Mouse (Mus musculus) CH12F3 (cell line): ENCODE results near the gene Snd1.
"Not testable (repeated sequence)": the region's sequence is repeated elsewhere in the genome, so short reads cannot be mapped to it uniquely, and the experiment has no call there.

Source experiments
- in situ Hi-C: fragments of 300-500 bp; cut with MboI; formaldehyde crosslinking; loops from 2 replicates; pipeline ENCODE4 v1.14.3; 2020; ENCODE audit warnings: low sequenced_read_pairs

Gene Snd1

GRCm38 (mm10) chr6:28886724-28887440, 411.9 kb downstream of the Snd1 start:
- in situ Hi-C loops: loop anchor here (25.0 kb wide), 1 partner anchor 350 kb away; no protein-coding TSS in a partner anchor

- in situ Hi-C loops: loop anchor here (25.0 kb wide), 1 partner anchor 353 kb away; no protein-coding TSS in a partner anchor
Measured at GRCm38 (mm10) chr6:28890426-28890825, 415.5 kb downstream of the Snd1 start.

GRCm38 (mm10) chr6:28891480-28891879, 416.5 kb downstream of the Snd1 start:
- in situ Hi-C loops: loop anchor here (25.0 kb wide), 1 partner anchor 354 kb away; no protein-coding TSS in a partner anchor

DNA sequence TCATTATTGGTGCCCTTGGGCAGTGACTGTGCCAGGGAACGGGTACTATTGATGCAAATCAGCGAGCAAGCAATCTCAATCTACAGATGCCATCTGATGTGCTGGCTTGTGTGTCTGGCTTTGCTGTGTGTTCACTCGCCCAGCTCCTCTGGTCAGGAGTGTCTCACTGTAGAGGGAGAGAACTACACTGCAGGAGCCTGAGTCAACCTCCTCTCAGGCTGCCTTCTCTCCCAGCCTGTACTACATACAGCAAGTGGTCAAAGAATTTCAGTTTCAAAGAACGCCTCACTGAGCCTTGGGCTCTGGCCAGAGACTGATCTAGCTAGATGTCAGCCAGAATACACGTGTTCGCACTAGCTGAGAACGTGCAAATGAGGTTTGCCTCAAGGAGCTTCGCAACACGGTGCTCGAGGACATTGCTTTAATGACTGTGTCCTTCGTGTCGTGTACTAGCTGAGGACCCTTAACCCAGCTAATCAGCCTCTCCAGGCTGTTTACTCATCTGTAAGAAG, 420.1 kb downstream of the Snd1 start:
- in situ Hi-C loops: loop anchor here (25.0 kb wide), 1 partner anchor 358 kb away; no protein-coding TSS in a partner anchor

- in situ Hi-C loops: loop anchor here (25.0 kb wide), 1 partner anchor 358 kb away; no protein-coding TSS in a partner anchor
Measured at GRCm38 (mm10) chr6:28895726-28896125, 420.8 kb downstream of the Snd1 start.

GRCm38 (mm10) chr6:28896762-28897320, 421.9 kb downstream of the Snd1 start:
- in situ Hi-C loops: loop anchor here (25.0 kb wide), 1 partner anchor 360 kb away; no protein-coding TSS in a partner anchor

- in situ Hi-C loops: loop anchor here (25.0 kb wide), 1 partner anchor 360 kb away; no protein-coding TSS in a partner anchor
Measured at GRCm38 (mm10) chr6:28897326-28898085, 422.6 kb downstream of the Snd1 start.

- in situ Hi-C loops: loop anchor here (25.0 kb wide), 1 partner anchor 362 kb away; no protein-coding TSS in a partner anchor
Measured at GRCm38 (mm10) chr6:28898836-28899235, 423.9 kb downstream of the Snd1 start.

DNA sequence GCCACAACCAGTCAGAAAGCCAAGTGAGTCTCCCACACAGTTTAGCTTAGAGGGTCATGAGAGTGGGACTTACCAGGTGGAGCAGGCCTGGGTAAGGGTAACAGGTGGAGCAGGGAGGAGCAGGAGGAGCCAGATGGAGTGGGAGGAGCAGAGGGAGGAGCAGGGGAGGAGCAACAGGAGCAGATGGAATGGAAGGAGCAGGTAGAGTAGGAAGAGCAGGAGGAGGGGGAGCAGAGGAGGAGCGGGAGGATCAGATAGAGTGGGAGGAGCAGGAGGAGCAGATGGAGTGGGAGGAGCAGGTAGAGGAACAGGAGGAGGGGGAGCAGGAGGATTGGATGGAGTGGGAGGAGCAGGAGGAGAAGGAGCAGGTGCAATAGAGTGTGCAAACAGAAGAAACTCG, 427.6 kb downstream of the Snd1 start:
- in situ Hi-C loops: no loop called here

DNA sequence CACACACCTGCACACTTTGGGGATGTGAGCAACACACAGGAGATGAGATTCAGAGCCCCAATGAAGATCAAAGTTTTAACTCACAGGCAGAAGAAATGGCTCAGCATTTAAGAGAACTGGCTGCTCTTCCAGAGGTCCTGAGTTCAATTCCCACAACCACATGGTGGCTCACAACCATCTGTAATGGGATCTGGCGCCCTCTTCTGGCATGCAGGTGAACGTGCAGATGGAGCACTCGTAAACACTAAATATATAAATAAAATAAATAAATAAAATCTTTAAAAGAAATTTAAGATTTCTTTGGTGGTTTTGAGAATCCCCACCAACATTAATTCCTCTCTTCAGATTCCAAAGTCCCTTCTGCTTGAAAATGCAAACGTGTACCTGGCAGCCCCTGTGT, 429.5 kb downstream of the Snd1 start:
- in situ Hi-C loops: no loop called here

DNA sequence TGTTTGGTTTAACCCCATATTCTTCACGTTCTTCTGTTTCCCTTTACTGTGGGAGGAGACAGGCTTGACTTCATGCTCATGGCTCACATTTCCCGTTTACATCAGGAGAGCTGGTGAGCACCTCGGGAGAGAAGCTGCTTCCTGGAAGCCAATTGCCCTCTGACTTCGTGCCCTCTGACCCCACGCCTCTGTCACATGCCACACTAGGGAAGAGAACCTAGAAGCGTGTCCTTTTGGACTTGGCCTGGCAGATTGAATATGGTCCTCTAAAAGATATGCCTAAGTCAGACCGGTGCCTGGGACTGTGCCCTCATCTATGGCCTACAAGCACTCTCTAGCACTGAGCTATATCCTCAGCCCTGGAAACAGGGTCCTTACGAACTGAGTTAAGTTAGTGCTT, 430.4 kb downstream of the Snd1 start:
- in situ Hi-C loops: no loop called here

- in situ Hi-C loops: no loop called here
Measured at GRCm38 (mm10) chr6:28909866-28910265, 434.9 kb downstream of the Snd1 start.

- in situ Hi-C loops: no loop called here
Measured at GRCm38 (mm10) chr6:28914981-28915380, 440.0 kb downstream of the Snd1 start.

DNA sequence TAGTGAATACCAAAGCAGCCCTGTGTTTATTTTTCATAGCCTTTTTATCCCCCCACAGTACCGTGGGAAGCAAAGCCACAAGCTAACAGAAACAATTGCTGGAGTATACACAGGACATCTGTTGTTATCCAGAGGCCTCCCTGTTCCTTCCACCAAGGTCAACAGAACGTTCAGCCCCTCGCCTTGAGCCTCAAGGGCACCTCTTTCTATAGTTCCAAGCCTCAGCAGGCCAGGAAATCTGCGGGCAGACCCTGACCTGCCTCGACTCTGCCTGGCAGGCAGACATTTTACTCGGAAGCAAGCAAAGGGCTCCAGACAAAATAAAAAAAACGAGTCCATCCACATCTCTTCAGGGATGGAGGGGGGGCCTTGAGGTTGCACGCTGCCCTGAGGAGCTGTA, 441.7 kb downstream of the Snd1 start:
- in situ Hi-C loops: no loop called here

DNA sequence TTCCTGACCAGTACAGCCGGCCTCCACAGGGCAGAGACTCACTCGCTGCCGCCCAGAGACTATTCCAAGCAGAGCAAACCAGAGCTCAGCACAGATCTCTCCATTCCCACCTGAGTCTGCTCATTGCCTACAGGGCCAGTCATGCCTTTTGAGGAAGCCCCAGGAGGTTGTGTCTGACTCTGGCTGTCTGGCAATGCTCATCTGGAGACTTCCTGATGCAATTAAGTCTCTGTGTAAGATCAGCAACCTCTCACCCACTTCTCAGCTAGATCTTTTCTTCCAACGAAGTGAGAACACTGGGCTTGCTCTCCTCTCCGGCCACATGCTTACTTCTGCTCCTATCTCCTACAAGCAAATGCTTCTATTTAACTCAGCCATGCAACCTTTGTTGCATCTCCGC, 444.4 kb downstream of the Snd1 start:
- in situ Hi-C loops: no loop called here

GRCm38 (mm10) chr6:28922371-28922770, 447.4 kb downstream of the Snd1 start:
- in situ Hi-C loops: no loop called here

DNA sequence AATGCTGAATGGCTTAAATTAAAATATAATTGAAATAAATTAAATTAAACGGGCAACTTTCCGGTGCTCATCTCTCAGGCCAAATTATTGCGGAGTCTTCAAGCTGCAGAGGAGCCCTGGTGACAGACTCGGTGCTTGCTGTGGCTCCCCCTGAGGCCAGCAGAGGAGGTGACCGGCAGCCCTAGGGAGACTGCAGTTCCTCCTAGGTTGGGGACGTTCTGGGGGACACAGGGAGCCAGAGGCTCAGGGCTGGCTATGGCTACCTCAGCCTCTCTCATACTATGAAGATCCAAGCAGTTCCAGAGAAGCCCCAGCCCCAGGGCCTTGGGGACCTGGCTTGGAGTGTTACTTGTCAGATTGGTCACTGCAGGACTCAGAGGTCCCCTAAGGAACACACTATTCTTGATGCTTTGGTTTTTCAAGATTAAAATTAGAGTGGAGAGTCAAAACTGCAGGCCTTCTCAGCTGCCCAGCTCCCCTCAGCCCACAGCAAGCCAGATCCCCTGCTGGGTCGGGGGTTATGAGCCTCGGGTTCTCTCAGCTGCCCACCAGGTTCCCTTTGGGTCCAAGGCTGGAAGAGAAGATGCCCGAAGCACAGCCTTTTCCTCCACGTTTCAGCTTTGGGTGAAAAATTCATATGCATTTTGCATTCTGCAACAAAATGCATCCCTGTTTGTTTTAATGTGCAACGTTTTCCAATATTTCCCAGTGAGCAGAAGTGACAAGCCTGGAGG, 448.3 kb downstream of the Snd1 start:
- in situ Hi-C loops: no loop called here

GRCm38 (mm10) chr6:28923837-28924236, 448.9 kb downstream of the Snd1 start:
- in situ Hi-C loops: no loop called here

DNA sequence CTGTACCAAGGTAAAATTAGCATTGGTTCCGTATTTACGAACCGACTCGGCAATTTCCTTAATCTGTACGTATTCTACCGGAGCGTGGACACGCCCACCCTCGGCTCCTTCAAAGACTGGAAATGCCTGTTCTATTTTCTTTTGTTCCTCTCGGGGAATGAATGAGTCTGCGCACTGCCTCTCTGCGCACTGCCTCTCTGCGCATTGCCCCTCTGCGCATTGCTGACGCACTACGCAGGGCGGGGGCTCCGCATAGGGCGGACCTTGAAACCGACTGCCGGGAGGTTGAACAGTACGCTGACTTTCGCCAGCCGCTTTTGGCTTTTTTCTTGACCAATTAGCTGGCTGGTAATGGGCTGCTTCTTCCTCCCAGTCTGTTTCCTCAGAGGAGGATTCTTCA, 453.0 kb downstream of the Snd1 start:
- in situ Hi-C loops: not testable (repeated sequence)

DNA sequence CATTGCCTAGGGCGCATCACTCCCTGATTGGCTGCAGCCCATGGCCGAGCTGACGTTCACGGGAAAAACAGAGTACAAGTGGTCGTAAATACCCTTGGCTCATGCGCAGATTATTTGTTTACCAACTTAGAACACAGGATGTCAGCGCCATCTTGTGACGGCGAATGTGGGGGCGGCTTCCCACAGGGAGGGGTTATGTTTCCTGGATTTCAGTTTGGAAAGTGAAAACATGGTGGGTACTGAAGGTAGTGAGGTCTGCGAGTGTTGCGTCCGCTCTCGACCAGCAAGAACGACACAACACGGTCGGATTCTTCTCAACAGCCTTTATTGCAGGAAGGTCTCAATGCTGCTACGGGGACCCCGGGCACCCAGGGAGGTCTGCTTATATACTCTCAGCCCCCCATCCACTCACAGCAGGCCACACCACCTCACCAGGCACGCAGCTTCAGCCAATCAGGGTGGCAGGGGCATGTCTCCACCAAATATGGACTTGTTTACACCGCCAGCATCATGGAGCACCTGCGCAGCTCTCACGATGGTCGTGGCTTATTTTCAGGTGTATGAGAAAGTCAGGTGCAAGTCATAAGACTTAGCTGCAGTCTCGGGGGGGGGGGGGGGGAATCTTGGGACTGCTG, 454.3 kb downstream of the Snd1 start:
- in situ Hi-C loops: not testable (repeated sequence)
